Mouse (Mus musculus): ENCODE results near the gene Nek6.

Gene Nek6

GRCm38 (mm10) chr2:38509004-38509719 is 2.3 kb upstream of the Nek6 start:
- DNase-seq (ENCODE audit: low spot score), result no peak

DNA sequence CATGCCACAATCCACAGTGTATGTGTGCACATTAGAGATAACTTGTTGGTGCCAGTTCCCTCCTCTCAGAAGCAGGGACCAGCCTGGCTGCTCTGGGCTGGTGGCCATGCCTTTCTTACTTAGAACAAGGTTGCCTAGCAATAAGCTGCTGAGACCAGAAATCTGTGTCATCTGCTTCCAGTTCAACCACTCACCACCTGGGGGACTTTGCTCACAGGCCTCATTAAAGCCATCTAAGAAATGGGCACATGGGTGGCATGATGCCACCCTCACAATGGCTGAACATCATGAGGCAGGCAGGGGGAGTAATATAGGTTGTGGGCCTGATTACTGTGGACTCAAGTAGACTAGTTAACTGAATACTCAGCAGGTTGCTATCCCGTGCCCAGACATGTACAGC is 1.3 kb upstream of the Nek6 start:
- no peak for DNase-seq (ENCODE audit: low spot score)

DNA sequence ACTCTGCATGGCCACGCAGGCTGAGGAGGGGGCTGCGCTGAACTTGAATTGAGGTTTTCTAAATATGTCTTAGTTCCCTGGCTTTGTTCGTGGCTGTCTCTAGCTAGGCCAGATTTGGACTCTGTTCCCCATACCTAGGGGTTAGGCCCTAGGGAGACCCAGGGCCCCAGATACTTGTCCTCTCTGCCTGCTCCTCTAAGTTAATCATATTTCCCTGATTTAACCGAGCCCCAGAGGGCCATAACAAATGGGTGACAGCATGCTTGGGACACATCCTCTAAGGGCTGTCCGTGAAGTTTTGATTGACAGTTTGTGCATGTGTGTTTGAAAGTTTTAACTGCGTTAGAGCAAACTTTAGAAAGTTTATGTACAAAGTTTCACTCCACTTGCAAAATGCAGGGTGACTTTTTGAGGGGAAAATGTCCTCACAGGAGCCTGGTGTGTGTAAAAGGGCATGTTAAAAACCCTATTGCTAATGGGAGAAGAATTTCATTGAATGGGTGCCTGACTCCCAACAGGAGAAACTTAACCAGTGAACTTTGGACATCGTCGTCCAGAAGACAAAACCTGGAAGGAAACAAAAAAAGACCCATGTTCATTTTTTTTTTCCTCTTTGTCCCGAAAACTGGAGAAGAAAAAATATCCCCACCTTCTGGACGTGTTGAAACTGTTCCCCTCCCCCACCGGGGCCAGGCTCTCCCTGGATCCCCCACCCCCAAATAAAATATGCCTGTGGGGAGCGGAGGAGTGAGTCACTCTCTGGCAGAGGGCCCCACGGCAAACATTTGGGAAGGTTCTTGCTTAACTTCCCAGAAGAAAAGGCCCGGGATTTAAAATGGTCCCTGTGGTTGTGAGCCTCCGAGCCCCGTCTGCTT is 1.1 kb downstream of the Nek6 start:
- DNase-seq (ENCODE audit: low spot score), result no peak

DNA sequence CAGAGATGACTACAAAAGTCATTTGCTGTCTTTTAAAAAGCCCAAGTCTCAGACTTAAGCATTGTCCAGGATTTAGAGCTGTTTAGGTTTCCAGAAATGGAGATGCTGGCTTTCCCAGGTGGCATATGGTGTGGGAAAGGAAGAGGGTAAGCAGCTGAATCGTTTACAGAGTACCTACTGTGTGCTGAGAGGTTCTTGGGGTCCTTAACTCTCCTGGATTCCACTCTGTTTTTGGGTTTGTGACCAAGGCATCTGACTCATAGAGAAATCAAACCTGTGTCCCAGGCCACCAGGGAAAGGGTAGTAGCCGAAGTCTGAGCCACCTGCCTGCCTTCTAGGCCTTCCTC is 1.7 kb downstream of the Nek6 start:
- DNase-seq (ENCODE audit: low spot score), result no peak

DNA sequence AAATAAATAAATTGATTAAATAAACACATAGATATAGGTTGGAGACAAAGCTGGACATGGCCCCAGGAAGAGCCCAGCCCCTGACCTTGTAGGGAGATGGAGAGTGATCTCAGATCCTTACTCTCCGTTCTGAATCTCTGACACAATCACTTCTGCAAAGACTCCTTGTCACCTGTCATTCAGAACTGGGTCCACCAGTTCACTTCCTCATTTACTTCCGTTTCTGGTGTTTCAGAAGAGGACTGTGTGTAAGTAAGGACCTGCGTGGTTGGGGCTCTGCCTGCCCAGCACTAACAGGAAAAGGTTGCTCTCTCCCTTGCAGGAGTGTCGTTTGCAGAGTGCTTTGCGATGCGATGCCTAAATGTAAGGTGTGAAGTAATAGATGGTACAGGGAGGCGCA is 3.0 kb downstream of the Nek6 start:
- no peak for DNase-seq (ENCODE audit: low spot score)

DNA sequence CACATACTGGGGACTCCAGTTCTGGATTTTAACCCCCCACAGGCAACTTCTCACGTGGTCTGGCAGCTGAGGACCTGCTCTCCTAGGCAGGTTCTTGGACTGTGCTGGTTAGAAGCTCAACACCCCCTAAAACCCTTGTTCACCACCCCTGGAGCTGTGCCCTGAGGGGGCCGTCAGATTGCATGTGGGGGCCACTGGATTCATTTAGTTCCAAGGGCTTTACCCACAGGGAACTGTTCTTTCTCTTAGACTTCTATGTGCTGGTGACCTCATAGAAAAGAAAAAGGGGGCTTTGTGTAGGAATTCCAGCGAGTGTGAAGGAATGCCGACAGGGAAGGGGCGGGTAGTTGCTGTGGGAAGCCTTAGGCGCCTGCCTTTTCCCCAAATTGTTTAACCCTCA is 4.0 kb downstream of the Nek6 start:
- DNase-seq (ENCODE audit: low spot score), result no peak

DNA sequence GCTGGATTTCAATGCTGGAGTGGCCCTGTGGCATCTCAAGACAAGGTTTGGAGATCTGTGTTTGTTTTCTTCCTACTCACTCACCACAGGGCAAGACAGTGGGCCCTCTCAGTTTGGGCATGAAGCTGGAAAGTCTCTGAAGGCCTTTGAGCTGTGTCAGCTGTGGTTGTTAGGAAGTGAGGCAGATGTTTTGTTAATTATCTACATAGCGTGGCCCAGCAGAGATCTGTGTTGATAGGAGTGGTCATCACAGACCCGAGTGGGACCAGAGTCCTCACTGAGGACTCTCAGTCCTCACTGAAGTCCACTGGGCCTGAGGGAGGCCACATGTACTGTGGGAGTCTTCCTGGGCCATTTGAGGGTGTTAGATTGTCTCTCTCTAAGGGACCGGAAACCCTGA is 5.0 kb downstream of the Nek6 start:
- DNase-seq (ENCODE audit: low spot score), result no peak

- DNase-seq (ENCODE audit: low spot score), result no peak
Measured at GRCm38 (mm10) chr2:38517045-38517444, 5.6 kb downstream of the Nek6 start.

DNA sequence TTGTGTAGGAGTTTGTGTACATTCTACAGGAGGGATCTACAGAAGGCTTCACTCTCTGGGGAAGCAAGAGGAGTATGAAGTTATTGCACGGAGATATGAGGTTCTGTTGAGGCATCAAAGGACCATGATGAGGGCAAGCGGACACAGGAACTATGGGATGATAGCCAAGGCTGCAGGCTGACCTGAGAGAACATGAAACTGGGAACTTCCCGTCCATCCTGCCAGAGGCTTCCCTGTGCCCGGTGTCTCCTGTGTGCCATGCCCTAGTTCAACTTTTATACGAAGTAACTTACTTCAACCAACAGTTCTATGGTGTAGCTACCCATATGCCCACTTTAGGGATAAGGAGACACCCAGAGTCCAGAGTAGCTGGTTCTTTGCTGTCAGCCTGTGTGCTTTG is 7.3 kb downstream of the Nek6 start:
- DNase-seq (ENCODE audit: low spot score), result no peak

DNA sequence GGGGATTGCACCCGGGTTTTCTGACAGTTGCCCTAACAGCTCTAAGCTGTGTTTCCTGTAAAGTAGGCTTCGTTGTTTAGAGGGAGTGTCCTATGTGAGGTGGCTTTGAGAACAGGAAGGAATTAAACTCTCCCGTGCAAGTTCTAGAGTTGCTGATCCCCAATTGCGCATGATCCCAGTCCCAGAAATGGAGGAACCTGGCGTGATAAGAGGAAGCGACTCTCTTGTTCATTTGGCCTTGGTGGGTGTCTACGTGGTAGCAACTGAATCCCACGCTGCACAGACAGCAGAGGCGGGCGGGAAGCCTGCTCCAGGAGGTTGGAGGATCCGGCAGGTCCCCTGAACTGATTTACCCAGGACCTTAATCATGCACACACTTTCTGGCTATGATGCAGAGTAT is 8.5 kb downstream of the Nek6 start:
- DNase-seq (ENCODE audit: low spot score), result no peak

- DNase-seq (ENCODE audit: low spot score), result no peak
Measured at GRCm38 (mm10) chr2:38521618-38522017, 10.2 kb downstream of the Nek6 start.

- no peak for DNase-seq (ENCODE audit: low spot score)
Measured at GRCm38 (mm10) chr2:38522354-38522753, 10.9 kb downstream of the Nek6 start.

- no peak for DNase-seq (ENCODE audit: low spot score)
Measured at GRCm38 (mm10) chr2:38523781-38524445, 12.5 kb downstream of the Nek6 start.

DNA sequence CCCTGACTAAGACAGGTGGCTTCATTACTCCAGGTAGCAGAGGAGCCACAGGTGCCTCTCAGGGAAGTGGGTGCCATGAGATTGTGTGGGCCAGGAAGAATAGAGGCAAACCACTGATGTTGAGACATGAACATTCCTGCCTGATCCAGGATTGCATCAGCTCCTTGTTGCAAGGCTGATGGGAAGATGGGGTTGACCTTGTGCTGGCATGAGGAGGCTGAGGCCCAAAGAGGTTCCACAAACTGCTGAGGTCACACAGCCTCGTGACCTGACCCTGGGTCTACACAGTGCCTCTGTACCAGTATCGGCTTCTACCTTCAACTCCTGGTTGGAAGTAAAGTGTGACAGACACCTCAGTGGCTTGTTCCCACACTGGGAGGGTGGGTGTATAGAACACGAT is 13.6 kb downstream of the Nek6 start:
- no peak for DNase-seq (ENCODE audit: low spot score)

GRCm38 (mm10) chr2:38529582-38530152 is 18.2 kb downstream of the Nek6 start:
- no peak for DNase-seq (ENCODE audit: low spot score)

- DNase-seq (ENCODE audit: low spot score), result no peak
Measured at GRCm38 (mm10) chr2:38530955-38531381, 19.5 kb downstream of the Nek6 start.

DNA sequence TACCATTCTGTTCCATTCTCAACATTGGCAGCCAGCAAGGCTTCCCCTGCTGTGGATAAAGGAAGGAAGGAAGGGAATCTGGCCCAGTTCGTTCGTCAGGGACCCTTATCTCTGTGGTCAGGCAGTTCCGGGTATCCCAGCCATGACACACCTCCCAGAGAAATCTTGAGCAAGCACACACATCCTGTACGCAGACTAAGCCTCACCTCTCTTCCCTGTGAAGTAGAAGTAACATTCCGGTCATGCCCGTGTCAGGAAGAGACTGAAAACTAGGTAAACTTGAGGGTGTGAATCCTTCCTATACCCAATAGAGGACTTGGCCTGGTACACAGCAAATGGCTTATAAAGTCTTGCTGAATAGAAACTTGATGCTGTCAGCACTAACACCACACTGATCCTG is 21.9 kb downstream of the Nek6 start:
- no peak for DNase-seq (ENCODE audit: low spot score)

DNA sequence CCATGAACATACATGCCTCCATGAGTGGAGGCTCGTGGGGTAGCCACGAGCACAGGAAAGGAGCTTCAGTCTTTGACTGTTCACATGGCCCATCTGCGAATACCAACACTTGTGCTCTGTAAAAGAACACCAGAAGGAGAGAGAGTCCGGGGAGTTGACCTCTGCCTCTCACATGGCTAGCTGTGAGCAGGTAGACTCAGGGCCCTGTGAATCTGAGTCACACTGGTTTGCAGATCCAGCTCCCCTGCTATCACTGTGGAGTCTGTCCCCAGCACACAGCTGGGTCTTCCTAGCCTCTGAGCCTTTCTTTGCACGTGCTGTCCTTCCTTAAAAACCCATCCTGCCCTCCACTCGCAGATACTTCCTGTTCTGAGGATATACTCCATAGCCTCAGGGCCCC is 22.3 kb downstream of the Nek6 start:
- DNase-seq (ENCODE audit: low spot score), result no peak

DNA sequence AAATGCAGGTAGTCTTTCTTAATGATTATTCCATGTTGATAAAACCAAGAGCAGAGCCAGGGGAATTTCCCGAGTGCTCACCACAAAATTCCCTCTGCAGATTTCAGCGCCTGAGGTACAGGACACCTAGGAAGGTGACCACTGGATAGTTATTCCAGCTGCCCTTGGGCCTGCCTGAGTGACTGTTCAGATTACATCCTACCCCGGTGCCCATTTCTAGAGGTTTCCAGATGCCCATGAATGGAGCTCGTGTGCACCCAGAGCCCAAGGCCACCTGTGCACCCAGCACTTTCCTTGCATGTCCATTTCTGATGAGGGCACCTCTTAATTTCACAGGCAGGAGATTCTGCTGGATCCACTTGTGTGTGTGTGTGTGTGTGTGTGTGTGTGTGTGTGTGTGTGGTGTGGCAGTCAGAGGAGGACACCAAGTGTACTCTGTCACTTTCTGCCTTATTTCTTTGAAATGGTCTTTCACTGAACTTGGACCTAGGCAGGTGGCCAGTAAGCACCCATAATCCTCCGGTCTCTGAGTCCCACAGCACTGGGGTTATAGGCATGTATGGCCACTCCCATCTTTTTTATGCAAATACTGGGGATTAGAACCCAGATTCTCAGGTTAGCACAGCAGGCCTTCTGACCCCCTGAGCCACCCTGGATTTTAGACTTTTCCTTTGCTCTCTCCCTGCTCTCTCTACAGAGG is 22.9 kb downstream of the Nek6 start:
- DNase-seq (ENCODE audit: low spot score), result no peak

GRCm38 (mm10) chr2:38535051-38535450 is 23.6 kb downstream of the Nek6 start:
- no peak for DNase-seq (ENCODE audit: low spot score)

DNA sequence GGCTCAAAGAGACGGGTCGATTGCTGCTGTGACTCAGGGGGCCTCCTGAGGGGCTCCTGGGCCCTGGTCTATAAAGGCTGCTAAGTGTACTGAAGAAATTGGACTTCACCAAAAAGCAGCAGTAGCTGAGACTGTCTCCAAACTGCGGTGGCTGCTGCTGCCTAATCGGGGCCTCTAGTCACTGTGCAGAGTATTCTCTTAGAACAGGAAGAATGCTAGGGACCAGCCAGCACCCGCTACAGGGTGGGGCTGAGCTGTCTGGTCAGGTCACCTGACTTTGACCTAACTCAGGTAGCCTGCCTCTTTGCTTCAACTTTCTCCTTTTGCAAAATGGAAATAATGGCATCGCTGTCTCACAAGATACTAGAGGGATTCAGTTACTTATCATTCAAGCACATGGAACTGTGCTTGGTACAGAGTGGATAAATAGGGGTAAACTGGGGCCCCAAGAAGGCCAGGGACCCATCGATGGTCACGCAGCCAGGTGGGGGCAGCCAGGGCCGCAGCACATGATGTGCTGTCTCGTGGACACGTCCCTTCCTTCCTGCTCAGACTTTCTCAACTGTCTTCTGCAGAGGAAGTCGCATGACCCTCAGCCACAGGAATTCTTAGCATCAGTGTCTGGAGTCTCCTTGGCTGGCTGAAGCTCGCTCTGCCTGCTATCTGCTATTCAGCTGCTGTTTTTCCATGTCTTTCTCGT is 24.2 kb downstream of the Nek6 start:
- DNase-seq (ENCODE audit: low spot score), result no peak

DNA sequence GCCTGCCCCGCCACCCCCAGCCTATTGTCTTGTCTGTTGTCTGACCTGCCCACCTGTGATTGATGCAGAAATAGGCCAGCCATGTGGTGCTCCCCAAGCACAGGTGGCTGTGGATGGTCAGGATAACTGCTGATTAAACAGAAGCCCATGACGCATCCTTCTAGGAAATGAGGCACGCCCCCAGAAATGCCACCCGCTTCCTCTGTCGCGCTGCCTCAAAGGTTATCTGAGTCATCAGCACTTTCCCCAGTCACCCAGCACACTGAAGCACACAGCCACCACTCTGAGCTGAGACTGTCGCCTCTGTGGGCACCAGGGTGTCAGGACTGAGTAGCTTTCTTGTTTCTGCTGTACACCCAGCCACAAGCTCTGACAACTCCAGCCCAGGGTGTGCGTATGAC is 24.9 kb downstream of the Nek6 start:
- no peak for DNase-seq (ENCODE audit: low spot score)
